Mouse (Mus musculus): ENCODE results near the gene B4galt5. TPM values are rescaled to one million over a fixed set of nuclear protein-coding genes. Genes with fewer than 3 reads are reported as not detected.

B4galt5 gene
- polyA plus RNA-seq, 2 experiments: 2.3 TPM

DNA sequence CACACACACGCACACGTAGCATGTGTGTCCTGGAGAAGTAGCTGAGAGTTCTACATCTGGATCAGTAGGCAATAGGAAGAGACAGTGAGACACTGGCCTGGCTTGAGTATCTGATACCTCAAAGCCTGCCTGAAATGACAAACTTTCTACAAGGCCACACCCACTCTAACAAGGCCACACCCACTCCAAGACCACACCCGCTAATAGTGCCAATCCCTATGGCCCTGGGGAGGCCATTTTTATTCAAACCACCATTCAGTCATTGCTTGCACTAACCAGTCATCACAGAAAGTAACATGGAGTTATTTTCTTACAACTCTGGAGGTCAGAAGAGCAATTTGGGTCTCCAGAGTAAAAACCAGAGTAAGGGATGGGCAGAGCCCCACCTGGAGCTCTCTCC lies 76.3 kb downstream of the B4galt5 start:
- WGBS (ENCODE audit: insufficient replicate concordance): 65% methylated on average over 3 of the region's 3 CpGs
- no peak for ATAC-seq (ENCODE audit: insufficient read depth)
- no peak for DNase-seq (ENCODE audit: low read depth in 3 of 3, low spot score in 3 of 3)
- Histone ChIP-seq H3K4me2 (ENCODE audit: low read depth) (no peak overlapping the region), H3K9ac (replicated peaks) (no peak overlapping the region), H3K27ac (no peak overlapping the region), H3K4me3 (ENCODE audit: insufficient read depth in 1 of 2, low read depth in 2 of 2, low read length in 2 of 2) (no peak overlapping the region), H3K4me1 (replicated peaks; ENCODE audit: control insufficient read depth in 2 of 2, insufficient read depth in 2 of 2, low read length in 1 of 2) (no peaks in the 10 kb centered on the region), H3K36me3 (replicated peaks; ENCODE audit: control insufficient read depth, insufficient read depth, low read depth) (no peaks in the 10 kb centered on the region), H3K9me3 (ENCODE audit: control insufficient read depth, low read length) (no peaks in the 10 kb centered on the region), H3K27me3 (ENCODE audit: control insufficient read depth, insufficient read depth, low read length) (no peaks in the 10 kb centered on the region)
- TF ChIP-seq CTCF (IDR thresholded peaks at IDR 0.05; ENCODE audit: low read depth): no peak
- TF ChIP-seq EP300 (IDR thresholded peaks at IDR 0.05; ENCODE audit: low read depth): no peak

DNA sequence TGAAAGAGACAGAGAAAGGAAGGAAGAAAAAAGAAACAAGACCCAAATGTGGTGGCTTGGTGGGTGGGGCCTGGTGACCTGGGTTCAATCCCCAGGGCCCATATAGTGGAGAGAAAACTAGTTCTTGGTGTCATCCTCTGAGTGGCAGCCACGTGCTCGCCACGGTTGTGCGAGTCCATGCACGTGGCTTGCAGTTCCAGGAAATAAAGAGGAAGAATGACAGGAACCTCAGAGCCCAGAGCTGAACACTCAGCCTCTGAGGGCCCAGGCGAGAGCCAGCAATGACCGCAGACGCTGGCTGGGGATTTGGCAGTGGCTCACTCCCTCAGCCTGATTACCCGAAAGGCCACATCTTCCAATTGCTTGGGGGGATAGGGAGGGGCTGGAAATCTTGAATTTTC lies 77.9 kb downstream of the B4galt5 start:
- Histone ChIP-seq H3K27ac (no peak overlapping the region), H3K4me2 (ENCODE audit: low read depth) (no peak overlapping the region), H3K9ac (replicated peaks) (no peak overlapping the region), H3K36me3 (replicated peaks; ENCODE audit: control insufficient read depth, insufficient read depth, low read depth) (no peaks in the 10 kb centered on the region), H3K4me1 (replicated peaks; ENCODE audit: control insufficient read depth in 2 of 2, insufficient read depth in 2 of 2, low read length in 1 of 2) (no peaks in the 10 kb centered on the region), H3K9me3 (ENCODE audit: control insufficient read depth, low read length) (no peaks in the 10 kb centered on the region), H3K27me3 (ENCODE audit: control insufficient read depth, insufficient read depth, low read length) (no peaks in the 10 kb centered on the region), H3K4me3 (ENCODE audit: insufficient read depth in 1 of 2, low read depth in 2 of 2, low read length in 2 of 2) (no peak overlapping the region)
- WGBS (ENCODE audit: insufficient replicate concordance): 51% methylated on average over 9 of the region's 9 CpGs
- no peak for ATAC-seq (ENCODE audit: insufficient read depth)
- TF ChIP-seq CTCF (IDR thresholded peaks at IDR 0.05; ENCODE audit: low read depth) (no peak), EP300 (IDR thresholded peaks at IDR 0.05; ENCODE audit: low read depth) (no peak)
- DNase-seq (ENCODE audit: low read depth in 3 of 3, low spot score in 3 of 3): no peak

DNA sequence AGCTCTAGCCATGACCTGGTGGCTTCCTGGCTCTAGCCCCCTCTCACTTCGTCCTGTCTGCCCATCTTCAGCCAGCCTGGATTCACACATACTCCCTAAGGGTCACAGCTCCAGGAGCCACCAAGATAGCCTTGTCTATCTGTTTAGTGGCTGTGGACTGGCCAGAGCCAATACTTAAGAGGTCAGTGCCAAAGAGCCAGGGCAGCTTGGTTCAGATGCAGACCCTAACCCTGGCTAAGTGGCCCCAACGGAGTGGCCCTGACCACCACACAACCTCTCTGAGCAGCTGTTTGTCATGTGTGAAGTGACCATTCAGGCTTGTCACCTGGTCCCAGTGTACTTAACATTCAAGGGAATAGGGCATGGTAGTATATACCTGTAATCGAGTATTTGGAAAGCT lies 78.5 kb downstream of the B4galt5 start:
- TF ChIP-seq EP300 (IDR thresholded peaks at IDR 0.05; ENCODE audit: low read depth) (no peak), CTCF (IDR thresholded peaks at IDR 0.05; ENCODE audit: low read depth) (no peak)
- no peak overlapping the region for H3K27ac ChIP-seq
- DNase-seq (ENCODE audit: low read depth in 3 of 3, low spot score in 3 of 3) (no peak), ATAC-seq (ENCODE audit: insufficient read depth) (no peak)
- H3K36me3 ChIP-seq (replicated peaks; ENCODE audit: control insufficient read depth, insufficient read depth, low read depth): no peaks in the 10 kb centered on the region
- H3K9ac ChIP-seq (replicated peaks): no peak overlapping the region
- no peaks in the 10 kb centered on the region for H3K27me3 ChIP-seq (ENCODE audit: control insufficient read depth, insufficient read depth, low read length)
- 58% methylated on average over 3 of the region's 3 CpGs for WGBS (ENCODE audit: insufficient replicate concordance)
- H3K4me1 ChIP-seq (replicated peaks; ENCODE audit: control insufficient read depth in 2 of 2, insufficient read depth in 2 of 2, low read length in 1 of 2): no peaks in the 10 kb centered on the region
- no peaks in the 10 kb centered on the region for H3K9me3 ChIP-seq (ENCODE audit: control insufficient read depth, low read length)
- H3K4me3 ChIP-seq (ENCODE audit: insufficient read depth in 1 of 2, low read depth in 2 of 2, low read length in 2 of 2): no peak overlapping the region
- no peak overlapping the region for H3K4me2 ChIP-seq (ENCODE audit: low read depth)

DNA sequence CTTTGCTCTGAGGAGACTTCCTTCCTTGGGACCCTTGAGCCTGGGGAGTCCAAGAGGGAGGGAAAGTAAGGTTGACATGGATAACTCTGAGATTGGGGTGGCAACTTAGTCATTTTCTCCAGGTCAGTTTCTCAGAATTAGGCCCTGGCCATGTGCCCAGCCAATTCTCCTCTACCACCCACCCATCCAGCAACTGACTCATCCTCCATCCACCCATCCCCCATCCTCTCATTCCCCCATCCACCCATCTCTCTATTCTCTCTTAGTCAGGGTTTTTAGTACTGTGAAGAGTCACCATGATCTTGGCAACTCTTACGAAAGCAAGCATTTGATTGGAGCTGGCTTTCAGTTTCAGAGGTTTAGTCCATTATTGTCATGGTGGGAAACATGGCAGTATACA lies 80.3 kb downstream of the B4galt5 start:
- no peak for TF ChIP-seq CTCF (IDR thresholded peaks at IDR 0.05; ENCODE audit: low read depth)
- no peak for TF ChIP-seq EP300 (IDR thresholded peaks at IDR 0.05; ENCODE audit: low read depth)
- no peak overlapping the region for H3K4me2 ChIP-seq (ENCODE audit: low read depth)
- WGBS (ENCODE audit: insufficient replicate concordance): 69% methylated on average over 1 of the region's 1 CpGs
- H3K27ac ChIP-seq: no peak overlapping the region
- H3K27me3 ChIP-seq (ENCODE audit: control insufficient read depth, insufficient read depth, low read length): no peaks in the 10 kb centered on the region
- H3K4me1 ChIP-seq (replicated peaks; ENCODE audit: control insufficient read depth in 2 of 2, insufficient read depth in 2 of 2, low read length in 1 of 2): no peaks in the 10 kb centered on the region
- DNase-seq (ENCODE audit: low read depth in 3 of 3, low spot score in 3 of 3): no peak
- no peak overlapping the region for H3K9ac ChIP-seq (replicated peaks)
- no peaks in the 10 kb centered on the region for H3K9me3 ChIP-seq (ENCODE audit: control insufficient read depth, low read length)
- ATAC-seq (ENCODE audit: insufficient read depth): no peak
- no peak overlapping the region for H3K4me3 ChIP-seq (ENCODE audit: insufficient read depth in 1 of 2, low read depth in 2 of 2, low read length in 2 of 2)
- H3K36me3 ChIP-seq (replicated peaks; ENCODE audit: control insufficient read depth, insufficient read depth, low read depth): no peaks in the 10 kb centered on the region

DNA sequence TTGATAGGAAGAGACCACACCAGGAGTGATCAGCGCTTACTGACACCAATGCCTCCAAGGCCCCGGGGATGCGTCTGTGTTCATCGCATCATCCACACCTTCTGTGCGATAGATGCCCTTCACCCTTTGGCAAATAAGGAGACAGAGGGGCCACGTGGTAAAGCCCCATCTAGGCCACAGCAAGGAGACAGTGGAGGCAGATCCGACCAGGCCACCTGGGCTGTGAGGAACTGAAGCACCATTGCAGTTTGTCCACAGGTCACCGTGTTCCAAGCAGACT lies 80.6 kb downstream of the B4galt5 start:
- Histone ChIP-seq H3K4me3 (ENCODE audit: insufficient read depth in 1 of 2, low read depth in 2 of 2, low read length in 2 of 2) (no peak overlapping the region), H3K4me1 (replicated peaks; ENCODE audit: control insufficient read depth in 2 of 2, insufficient read depth in 2 of 2, low read length in 1 of 2) (no peaks in the 10 kb centered on the region), H3K27ac (no peak overlapping the region), H3K27me3 (ENCODE audit: control insufficient read depth, insufficient read depth, low read length) (no peaks in the 10 kb centered on the region), H3K4me2 (ENCODE audit: low read depth) (no peak overlapping the region), H3K9ac (replicated peaks) (no peak overlapping the region), H3K9me3 (ENCODE audit: control insufficient read depth, low read length) (no peaks in the 10 kb centered on the region), H3K36me3 (replicated peaks; ENCODE audit: control insufficient read depth, insufficient read depth, low read depth) (no peaks in the 10 kb centered on the region)
- WGBS (ENCODE audit: insufficient replicate concordance): 78% methylated on average over 8 of the region's 8 CpGs
- no peak for TF ChIP-seq EP300 (IDR thresholded peaks at IDR 0.05; ENCODE audit: low read depth)
- no peak for TF ChIP-seq CTCF (IDR thresholded peaks at IDR 0.05; ENCODE audit: low read depth)
- DNase-seq (ENCODE audit: low read depth in 3 of 3, low spot score in 3 of 3) (no peak), ATAC-seq (ENCODE audit: insufficient read depth) (no peak)
